Mouse (Mus musculus) gastrocnemius, adult 2 months (tissue): ENCODE results near the gene 4930556J24Rik. TPM values are rescaled to one million over a fixed set of nuclear protein-coding genes. Genes with fewer than 3 reads are reported as not detected.

ENCODE experiments used
- DNase-seq: peaks from one replicate; pipeline ENCODE4 v3.0.0; 2022
- H3K27ac ChIP-seq: fragments of 200-600 bp; 2 replicates; pipeline ENCODE4 v1.8.1; 2022; ENCODE audit warnings: mild to moderate bottlenecking
- H3K4me3 ChIP-seq: fragments of 200-600 bp; 2 replicates; pipeline ENCODE4 v1.8.1; 2022; ENCODE audit warnings: mild to moderate bottlenecking, moderate library complexity
- CTCF ChIP-seq: fragments of 200-600 bp; IDR thresholded peaks from 2 replicates; pipeline ENCODE4 v1.8.1; 2022; ENCODE audit warnings: antibody characterized with exemption, mild to moderate bottlenecking, moderate library complexity
- intact Hi-C: fragments of 180-260 bp; cut with DNase I; formaldehyde crosslinking; loops from one replicate; pipeline ENCODE4 v1.15.1; 2025
- total RNA-seq, 2 experiments: library from RNA; stranded (reverse); gene quantifications; 2 replicates each; pipeline ENCODE4 v1.2.3; 2021

Gene 4930556J24Rik
- total RNA-seq, 2 experiments from 2014 or later = not detected

GRCm38 (mm10) chr11:3894406-3895281 lies 81.9 kb downstream of the 4930556J24Rik start, which contains the start of the genes 4921536K21Rik and Dusp18:
4921536K21Rik (minus strand) TSS chr11:3895098.
Dusp18 (plus strand) TSS chr11:3895240.
- peak within 1 kb of the TSS; percentile 83 for H3K27ac ChIP-seq
- intact Hi-C loops = loop anchor here (2.0 kb wide), 1 partner anchor 18 kb away; no protein-coding TSS in a partner anchor
- TF ChIP-seq CTCF = no peak
- peak within 1 kb of the TSS; percentile 73 for H3K4me3 ChIP-seq
- DNase-seq = peak; percentile 92

GRCm38 (mm10) chr11:3893970-3894369 lies 82.6 kb downstream of the 4930556J24Rik start:
- intact Hi-C loops = loop anchor here (2.0 kb wide), 1 partner anchor 19 kb away; no protein-coding TSS in a partner anchor
- TF ChIP-seq CTCF = no peak
- no peak overlapping the region for H3K4me3 ChIP-seq

More at GRCm38 (mm10) chr11:3893970-3894369, 82.6 kb downstream of the 4930556J24Rik start:
- DNase-seq = no peak
- no peak overlapping the region for H3K27ac ChIP-seq

Other genes starting within 250 kb of the 4930556J24Rik start
- 1 to 10 TPM in 1 of 2 experiments, under 1 TPM in 1; 0.71 to 1.3 TPM for gene Osbp2, start 112.9 kb downstream of the 4930556J24Rik start, total RNA-seq
- gene 4921536K21Rik, start 81.7 kb downstream of the 4930556J24Rik start, total RNA-seq = under 1 TPM; 0.10 to 0.31 TPM
- gene Dusp18, start 81.5 kb downstream of the 4930556J24Rik start, total RNA-seq = 10 to 100 TPM in 1 of 2 experiments, 1 to 10 TPM in 1; 8.8 to 14.7 TPM
- gene Slc35e4, start 62.1 kb downstream of the 4930556J24Rik start, total RNA-seq = 10 to 100 TPM; 18.4 to 19.6 TPM
- gene Tcn2, start 44.6 kb downstream of the 4930556J24Rik start, total RNA-seq = 10 to 100 TPM; 11.9 to 18.2 TPM
- 10 to 100 TPM; 32.8 to 33.7 TPM for gene Pes1, start 12.8 kb downstream of the 4930556J24Rik start, total RNA-seq
- under 1 TPM in 1 of 2 experiments, not detected in 1; 0.20 TPM for gene Gal3st1, start 6.9 kb upstream of the 4930556J24Rik start, total RNA-seq
- gene Sec14l4, start 54.7 kb upstream of the 4930556J24Rik start, total RNA-seq = not detected
- gene Sec14l3, start 88.1 kb upstream of the 4930556J24Rik start, total RNA-seq = not detected
- gene Mtfp1, start 118.7 kb upstream of the 4930556J24Rik start, total RNA-seq = 10 to 100 TPM; 38.9 to 72.9 TPM
- gene Sec14l2, start 146.6 kb upstream of the 4930556J24Rik start, total RNA-seq = under 1 TPM; 0.22 to 0.36 TPM
- 1 to 10 TPM; 4.6 to 6.3 TPM for gene Rnf215, start 158.4 kb upstream of the 4930556J24Rik start, total RNA-seq
- gene Ccdc157, start 183.5 kb upstream of the 4930556J24Rik start, total RNA-seq = 1 to 10 TPM; 3.2 to 3.4 TPM
- gene Sf3a1, start 183.6 kb upstream of the 4930556J24Rik start, total RNA-seq = 10 to 100 TPM; 13.9 to 19.6 TPM
- 1 to 10 TPM; 3.1 to 5.2 TPM for gene Tbc1d10a, start 210.0 kb upstream of the 4930556J24Rik start, total RNA-seq
- gene Castor1, start 241.4 kb upstream of the 4930556J24Rik start, total RNA-seq = 1 to 10 TPM; 2.0 to 2.6 TPM